Mouse (Mus musculus): ENCODE results near the gene Msx2. TPM values are rescaled to one million over a fixed set of nuclear protein-coding genes. Genes with fewer than 3 reads are reported as not detected.

Gene Msx2
- polyA plus RNA-seq, 1 experiment from 2014 or later: 0.07 TPM

DNA sequence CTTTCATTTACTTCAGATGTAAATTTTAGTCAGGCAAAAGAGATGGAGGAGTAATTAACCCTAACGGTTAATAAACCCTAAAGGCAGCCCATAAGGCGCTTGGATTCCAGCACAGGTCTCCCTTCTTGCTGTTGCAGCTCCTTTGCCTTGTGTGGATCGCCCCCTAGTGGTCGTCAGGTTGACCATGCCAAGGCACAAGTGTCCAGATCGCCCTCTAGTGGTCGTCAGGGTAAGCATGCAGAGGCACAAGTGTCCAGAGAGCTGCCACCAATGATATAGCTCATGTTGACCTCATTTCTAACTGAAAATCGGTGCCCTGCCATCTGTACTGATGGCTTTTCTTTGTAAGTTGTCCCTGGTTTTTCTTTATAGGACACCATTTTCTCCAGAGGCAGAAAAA, 46.4 kb downstream of the Msx2 start:
- ATAC-seq (no peak), DNase-seq (ENCODE audit: low spot score) (peak; percentile 88)
- Histone ChIP-seq H3K27me3 (replicated peaks; ENCODE audit: insufficient read depth, low read length) (no peaks in the 10 kb centered on the region), H3K9ac (replicated peaks; ENCODE audit: low read depth) (no peak overlapping the region), H3K9me3 (ENCODE audit: low read length) (no peaks in the 10 kb centered on the region), H3K4me1 (ENCODE audit: insufficient read depth, low read depth, low read length) (no peaks in the 10 kb centered on the region), H3K36me3 (ENCODE audit: insufficient read depth, low read length) (no peaks in the 10 kb centered on the region), H3K4me2 (replicated peaks; ENCODE audit: low read depth, low read length) (no peak overlapping the region), H3K27ac (ENCODE audit: low read length) (no peak overlapping the region), H3K4me3 (ENCODE audit: low read depth, low read length) (no peak overlapping the region)
- TF ChIP-seq EP300 (IDR thresholded peaks at IDR 0.05) (no peak), CTCF (IDR thresholded peaks at IDR 0.05) (peak; percentile 100)
- WGBS: 25% methylated on average over 7 of the region's 7 CpGs

GRCm38 (mm10) chr13:53421189-53421588, 51.7 kb downstream of the Msx2 start:
- ATAC-seq (no peak), DNase-seq (ENCODE audit: low spot score) (no peak)
- H3K27me3 ChIP-seq (replicated peaks; ENCODE audit: insufficient read depth, low read length): no peaks in the 10 kb centered on the region
- H3K36me3 ChIP-seq (ENCODE audit: insufficient read depth, low read length): no peaks in the 10 kb centered on the region
- 69% methylated on average over 4 of the region's 4 CpGs for WGBS
- H3K9ac ChIP-seq (replicated peaks; ENCODE audit: low read depth): no peak overlapping the region
- no peak overlapping the region for H3K4me2 ChIP-seq (replicated peaks; ENCODE audit: low read depth, low read length)
- H3K27ac ChIP-seq (ENCODE audit: low read length): no peak overlapping the region
- H3K9me3 ChIP-seq (ENCODE audit: low read length): no peaks in the 10 kb centered on the region
- no peak for TF ChIP-seq CTCF (IDR thresholded peaks at IDR 0.05)
- no peak for TF ChIP-seq EP300 (IDR thresholded peaks at IDR 0.05)
- no peak overlapping the region for H3K4me3 ChIP-seq (ENCODE audit: low read depth, low read length)
- no peaks in the 10 kb centered on the region for H3K4me1 ChIP-seq (ENCODE audit: insufficient read depth, low read depth, low read length)

GRCm38 (mm10) chr13:53420741-53421140, 52.1 kb downstream of the Msx2 start:
- Histone ChIP-seq H3K27ac (ENCODE audit: low read length) (no peak overlapping the region), H3K4me2 (replicated peaks; ENCODE audit: low read depth, low read length) (no peak overlapping the region), H3K4me1 (ENCODE audit: insufficient read depth, low read depth, low read length) (no peaks in the 10 kb centered on the region), H3K4me3 (ENCODE audit: low read depth, low read length) (no peak overlapping the region), H3K36me3 (ENCODE audit: insufficient read depth, low read length) (no peaks in the 10 kb centered on the region), H3K9me3 (ENCODE audit: low read length) (no peaks in the 10 kb centered on the region), H3K27me3 (replicated peaks; ENCODE audit: insufficient read depth, low read length) (no peaks in the 10 kb centered on the region), H3K9ac (replicated peaks; ENCODE audit: low read depth) (no peak overlapping the region)
- ATAC-seq (no peak), DNase-seq (ENCODE audit: low spot score) (no peak)
- TF ChIP-seq CTCF (IDR thresholded peaks at IDR 0.05) (no peak), EP300 (IDR thresholded peaks at IDR 0.05) (no peak)
- WGBS: 63% methylated on average over 4 of the region's 4 CpGs

DNA sequence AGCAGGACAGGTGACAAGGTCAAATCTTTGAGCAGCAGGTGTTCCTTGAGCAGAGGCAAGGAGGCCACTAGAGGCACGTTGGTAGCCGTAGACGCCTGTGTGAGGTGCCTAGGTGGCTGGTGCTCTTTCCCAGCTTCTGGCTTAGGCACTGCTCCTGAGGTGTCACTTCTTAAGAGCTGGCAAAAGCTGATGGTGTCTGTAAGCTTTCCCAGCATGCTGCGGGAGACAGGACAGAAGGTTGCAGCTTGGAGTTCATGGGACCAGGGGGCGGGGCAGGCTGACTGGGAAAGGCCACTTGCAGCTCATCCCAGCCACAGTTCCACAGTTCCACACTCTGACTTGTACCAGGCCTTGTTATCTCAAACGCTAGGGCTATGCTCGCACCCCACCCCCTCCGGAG, 53.2 kb downstream of the Msx2 start:
- DNase-seq (ENCODE audit: low spot score) (no peak), ATAC-seq (no peak)
- no peaks in the 10 kb centered on the region for H3K4me1 ChIP-seq (ENCODE audit: insufficient read depth, low read depth, low read length)
- no peak overlapping the region for H3K27ac ChIP-seq (ENCODE audit: low read length)
- no peaks in the 10 kb centered on the region for H3K9me3 ChIP-seq (ENCODE audit: low read length)
- 72% methylated on average over 8 of the region's 8 CpGs for WGBS
- H3K27me3 ChIP-seq (replicated peaks; ENCODE audit: insufficient read depth, low read length): no peaks in the 10 kb centered on the region
- no peak overlapping the region for H3K4me3 ChIP-seq (ENCODE audit: low read depth, low read length)
- H3K9ac ChIP-seq (replicated peaks; ENCODE audit: low read depth): no peak overlapping the region
- H3K36me3 ChIP-seq (ENCODE audit: insufficient read depth, low read length): no peaks in the 10 kb centered on the region
- no peak overlapping the region for H3K4me2 ChIP-seq (replicated peaks; ENCODE audit: low read depth, low read length)
- TF ChIP-seq CTCF (IDR thresholded peaks at IDR 0.05): no peak
- TF ChIP-seq EP300 (IDR thresholded peaks at IDR 0.05): no peak

- Histone ChIP-seq H3K27ac (ENCODE audit: low read length) (no peak overlapping the region), H3K9me3 (ENCODE audit: low read length) (no peaks in the 10 kb centered on the region)
These were observed 55.2 kb downstream of the Msx2 start for GRCm38 (mm10) chr13:53417701-53418100.

More at GRCm38 (mm10) chr13:53417701-53418100, 55.2 kb downstream of the Msx2 start:
- WGBS: 85% methylated on average over 6 of the region's 6 CpGs
- ATAC-seq (no peak), DNase-seq (ENCODE audit: low spot score) (no peak)
- Histone ChIP-seq H3K4me1 (ENCODE audit: insufficient read depth, low read depth, low read length) (no peaks in the 10 kb centered on the region), H3K9ac (replicated peaks; ENCODE audit: low read depth) (no peak overlapping the region), H3K27me3 (replicated peaks; ENCODE audit: insufficient read depth, low read length) (no peaks in the 10 kb centered on the region), H3K4me3 (ENCODE audit: low read depth, low read length) (no peak overlapping the region), H3K36me3 (ENCODE audit: insufficient read depth, low read length) (no peaks in the 10 kb centered on the region), H3K4me2 (replicated peaks; ENCODE audit: low read depth, low read length) (no peak overlapping the region)
- TF ChIP-seq CTCF (IDR thresholded peaks at IDR 0.05) (no peak), EP300 (IDR thresholded peaks at IDR 0.05) (no peak)

Other genes with a start within 250 kb of the Msx2 start
- gene Ror2, start 186.9 kb downstream of the Msx2 start, polyA plus RNA-seq (2015; fragmentation: Nextera tagmentation; extraction: Ambion mirVana): 5.3 and 5.5 TPM in 2 replicates
- gene Sptlc1, start 95.7 kb downstream of the Msx2 start, polyA plus RNA-seq (2015; fragmentation: Nextera tagmentation; extraction: Ambion mirVana): 34.2 and 34.8 TPM in 2 replicates

All from lung, postnatal 0 days (tissue).